Mouse (Mus musculus) bone marrow macrophage, adult 2 months (primary cell): ENCODE data around the gene Slc1a2. TPM values are rescaled to one million over a fixed set of nuclear protein-coding genes. Genes with fewer than 3 reads are reported as not detected.
A peak's percentile ranks its signal among the peaks of the same experiment; 100 is the strongest.

Experiments used
- H3K27ac ChIP-seq: 2 replicates; pipeline ENCODE4 v1.5.1; 2012; ENCODE audit warnings: low read depth, low read length; ENCODE audit not compliant: insufficient read depth
- H3K4me1 ChIP-seq: 2 replicates; pipeline ENCODE4 v1.6.1; 2012; ENCODE audit warnings: low read length; ENCODE audit not compliant: control insufficient read depth, insufficient read depth
- H3K4me3 ChIP-seq: 2 replicates; pipeline ENCODE4 v1.5.1; 2012; ENCODE audit warnings: mild to moderate bottlenecking, low read length, moderate library complexity; ENCODE audit not compliant: insufficient read depth
- CTCF ChIP-seq: IDR thresholded peaks from 2 replicates; pipeline ENCODE4 v1.5.1; 2012; ENCODE audit warnings: low read depth, mild to moderate bottlenecking, low read length, moderate library complexity
- POLR2A ChIP-seq: IDR thresholded peaks from 2 replicates; pipeline ENCODE4 v1.6.1; 2012; ENCODE audit warnings: mild to moderate bottlenecking, low read depth, low read length, borderline replicate concordance
- polyA plus RNA-seq: library from polyadenylated mRNA; stranded (reverse); fragments of >200 nt; gene quantifications from 2 replicates; pipeline ENCODE4 v1.2.4, GENCODE M21; 2012; ENCODE audit not compliant: missing spikeins, insufficient read depth, insufficient read length

The Slc1a2 gene
- 5.7 TPM in 1 of 2 replicates, not detected in the other for polyA plus RNA-seq

DNA sequence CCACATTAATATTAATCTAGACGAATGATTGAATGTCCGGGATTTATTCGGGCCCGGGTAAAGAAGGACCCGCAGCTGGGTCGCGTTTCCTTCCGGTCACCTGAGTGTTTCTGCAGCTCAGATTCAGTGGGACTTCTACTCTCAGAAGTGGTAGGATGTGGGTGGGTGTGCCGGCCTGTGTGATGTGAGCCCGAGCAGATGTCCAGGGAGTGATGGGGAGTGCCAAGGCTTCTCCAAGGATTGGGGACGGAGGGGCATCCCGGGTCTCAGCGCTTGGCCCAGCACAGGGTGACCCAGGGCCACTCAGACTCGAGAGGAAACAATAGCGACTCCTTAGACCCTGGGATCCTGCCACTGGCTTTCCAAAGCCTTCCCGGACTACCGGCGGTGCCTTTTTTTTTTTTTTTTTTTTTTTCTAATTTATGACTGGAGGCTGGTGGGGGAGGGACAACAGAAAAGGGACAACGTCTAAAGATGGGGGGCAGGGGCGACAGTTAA, at the start of gene Slc1a2:
Gene Slc1a2, plus strand, starts transcription at position 497 of the 498 bp plus-strand sequence.
- no peak for TF ChIP-seq POLR2A
- TF ChIP-seq CTCF, result no peak
- no peaks in the 10 kb centered on the region for H3K4me1 ChIP-seq
- H3K4me3 ChIP-seq, result peak within 1 kb of the TSS; percentile 60
- H3K27ac ChIP-seq, result no peak within 1 kb of the TSS

DNA sequence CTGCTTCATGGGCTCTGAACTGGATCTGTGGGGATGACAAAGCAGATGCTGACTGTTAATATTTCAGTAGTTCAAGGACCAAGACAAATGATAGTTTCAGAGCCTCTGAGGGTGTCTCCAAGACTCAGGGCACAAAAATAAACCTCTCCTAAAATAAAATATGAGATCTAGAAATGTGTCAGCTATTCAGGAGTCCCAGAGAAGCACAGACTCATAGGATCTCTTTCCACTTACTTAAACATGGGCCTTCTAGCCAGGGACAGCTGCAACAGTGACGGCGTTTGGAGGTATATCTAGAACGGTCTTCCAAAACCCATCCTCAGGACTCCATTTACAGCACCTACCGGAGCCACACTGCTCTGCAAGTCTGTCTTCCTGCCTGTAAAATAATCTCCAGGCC, 48.0 kb upstream of the Slc1a2 start:
- no peaks in the 10 kb centered on the region for H3K4me1 ChIP-seq
- TF ChIP-seq CTCF (no peak), POLR2A (no peak)
- no peak overlapping the region for H3K4me3 ChIP-seq
- H3K27ac ChIP-seq, result no peak overlapping the region

DNA sequence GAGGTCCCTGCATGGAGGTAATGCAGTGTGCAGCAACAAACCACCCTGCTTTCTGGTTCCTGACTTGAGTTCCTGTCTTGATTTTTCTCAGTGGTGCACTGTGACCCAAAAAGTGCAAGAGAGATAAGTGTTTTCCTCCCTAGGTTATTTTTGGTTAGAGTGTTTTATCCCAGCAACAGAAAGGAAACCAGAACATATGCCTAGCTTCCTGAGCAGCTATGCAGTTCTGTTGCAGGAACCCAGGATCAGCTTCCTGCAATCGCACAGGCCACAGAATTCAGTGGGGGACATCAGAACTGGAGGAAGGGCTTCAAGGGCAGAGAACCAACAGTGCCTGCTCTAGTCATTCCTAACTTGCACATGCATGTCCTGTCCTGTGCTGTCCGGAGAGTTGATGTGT, 41.8 kb upstream of the Slc1a2 start:
- TF ChIP-seq CTCF (no peak), POLR2A (no peak)
- H3K4me1 ChIP-seq, result no peaks in the 10 kb centered on the region
- no peak overlapping the region for H3K4me3 ChIP-seq
- no peak overlapping the region for H3K27ac ChIP-seq

DNA sequence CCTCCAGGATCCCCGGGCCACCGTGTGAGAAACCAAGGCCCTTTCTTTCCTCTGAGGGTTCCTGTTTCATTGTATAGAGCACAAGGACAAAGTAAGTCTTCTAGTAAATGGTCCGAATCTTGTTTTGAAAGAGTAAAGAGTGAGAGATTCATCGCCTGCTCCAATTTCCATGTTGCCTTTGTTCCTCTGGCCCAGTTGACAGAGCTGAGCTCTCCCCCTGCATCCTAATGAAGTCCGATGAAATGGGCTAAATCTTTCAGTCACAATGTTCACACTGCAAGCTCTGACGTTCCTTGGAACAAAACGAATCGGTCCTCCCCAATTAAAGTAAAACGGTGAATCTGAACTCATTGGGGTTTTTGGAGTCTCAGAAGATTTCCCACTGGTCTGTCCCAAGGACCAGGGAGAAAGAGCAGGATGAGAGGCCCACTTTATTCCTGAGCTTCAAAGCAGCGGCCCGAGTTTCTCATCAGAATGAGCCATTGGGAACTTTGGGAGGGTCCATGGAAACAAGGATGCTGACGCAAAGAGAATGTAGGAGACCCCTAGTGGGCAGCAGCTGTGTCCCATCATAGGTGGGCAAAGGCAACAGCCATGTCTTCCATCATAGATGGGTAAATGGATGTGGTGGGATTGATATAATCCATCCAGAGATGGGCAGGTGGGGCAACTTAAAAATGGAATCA, 37.6 kb upstream of the Slc1a2 start:
- TF ChIP-seq POLR2A (no peak), CTCF (no peak)
- H3K4me1 ChIP-seq, result no peaks in the 10 kb centered on the region
- H3K4me3 ChIP-seq, result no peak overlapping the region
- H3K27ac ChIP-seq, result no peak overlapping the region

DNA sequence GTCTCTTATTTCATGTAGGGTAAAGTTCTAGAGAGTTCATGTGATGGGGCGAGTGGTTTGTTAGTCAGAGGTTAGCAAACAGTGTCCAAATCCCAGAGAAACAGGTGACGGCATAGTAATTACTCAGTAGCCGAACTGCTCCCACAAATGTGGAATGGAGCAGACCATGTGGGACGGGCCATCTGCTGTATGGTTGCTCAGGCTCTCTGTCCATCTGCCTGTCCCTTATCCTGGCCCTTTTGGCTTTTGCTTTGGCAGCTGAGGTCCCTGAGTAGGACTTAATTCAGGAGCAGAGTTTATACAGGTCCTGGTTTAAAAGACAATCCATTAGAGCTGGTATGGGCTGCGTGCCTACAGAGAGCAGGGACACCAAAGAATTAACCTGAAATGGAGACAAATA, 36.3 kb upstream of the Slc1a2 start:
- H3K27ac ChIP-seq, result no peak overlapping the region
- TF ChIP-seq CTCF (no peak), POLR2A (no peak)

DNA sequence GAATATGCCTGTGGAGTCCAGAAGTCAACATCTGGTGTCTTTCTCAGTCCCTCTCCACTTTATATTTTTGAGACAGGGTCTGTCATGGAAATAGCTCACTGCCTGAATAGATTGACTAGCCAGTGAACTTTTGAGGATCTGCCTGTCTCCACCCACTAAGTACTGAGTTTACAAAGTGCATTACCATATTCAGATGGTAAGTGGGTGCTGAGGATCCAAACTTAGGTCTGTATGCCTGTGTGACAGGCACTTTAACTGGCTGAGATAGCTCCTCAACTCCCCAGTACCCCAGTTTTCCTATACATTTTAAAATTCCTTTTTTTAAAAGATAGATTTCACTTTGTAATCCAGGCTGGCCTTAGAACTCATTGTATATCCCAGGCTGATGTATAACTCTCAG, 35.5 kb upstream of the Slc1a2 start:
- H3K4me3 ChIP-seq, result no peak overlapping the region
- H3K27ac ChIP-seq, result no peak overlapping the region
- TF ChIP-seq POLR2A (no peak), CTCF (no peak)
- H3K4me1 ChIP-seq, result no peaks in the 10 kb centered on the region

More for the DNA sequence above, 36.3 kb upstream of the Slc1a2 start:
- H3K4me3 ChIP-seq, result no peak overlapping the region
- no peaks in the 10 kb centered on the region for H3K4me1 ChIP-seq

DNA sequence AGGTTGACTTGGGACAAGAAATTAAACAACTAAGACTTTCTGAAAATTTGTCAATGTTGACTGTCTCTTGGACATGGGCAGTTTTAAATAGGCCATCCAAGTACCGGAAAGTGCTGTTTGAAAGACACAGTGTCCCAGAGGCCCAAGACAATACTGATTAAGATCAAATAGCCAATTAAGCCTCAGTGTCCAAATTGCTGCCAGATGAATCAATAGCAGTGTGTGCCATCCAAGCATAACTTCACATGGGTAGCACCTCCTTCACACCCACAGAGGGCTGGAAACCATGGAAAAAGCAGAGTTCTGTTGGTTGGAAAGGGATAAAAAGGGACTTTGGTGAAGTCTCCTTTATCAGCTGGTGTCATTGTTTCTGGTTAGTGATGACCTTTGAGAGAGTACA, 33.9 kb upstream of the Slc1a2 start:
- TF ChIP-seq POLR2A, result no peak
- no peak for TF ChIP-seq CTCF
- H3K27ac ChIP-seq, result no peak overlapping the region
- no peak overlapping the region for H3K4me3 ChIP-seq
- H3K4me1 ChIP-seq, result no peaks in the 10 kb centered on the region

DNA sequence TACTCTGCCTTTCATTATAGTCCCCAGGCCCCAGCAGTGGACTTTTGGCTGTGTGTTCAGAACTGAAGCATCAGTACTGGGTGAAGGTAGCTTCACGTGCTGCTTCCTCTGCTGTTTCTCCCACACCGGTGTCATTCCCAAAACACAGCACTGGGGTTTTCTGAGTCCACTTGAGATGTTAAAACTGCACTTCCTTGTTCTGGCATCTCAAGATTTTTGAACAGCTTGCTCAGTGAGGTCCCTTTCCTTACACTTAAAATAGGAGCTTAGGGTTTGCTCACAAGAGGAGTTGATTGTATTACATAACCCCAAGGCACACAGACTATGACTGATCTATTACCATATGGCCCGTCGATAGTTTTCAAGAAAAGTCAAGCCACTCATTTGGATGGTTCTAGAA, 26.1 kb upstream of the Slc1a2 start:
- Histone ChIP-seq H3K4me3 (no peak overlapping the region), H3K27ac (no peak overlapping the region), H3K4me1 (no peaks in the 10 kb centered on the region)
- TF ChIP-seq CTCF (no peak), POLR2A (no peak)

DNA sequence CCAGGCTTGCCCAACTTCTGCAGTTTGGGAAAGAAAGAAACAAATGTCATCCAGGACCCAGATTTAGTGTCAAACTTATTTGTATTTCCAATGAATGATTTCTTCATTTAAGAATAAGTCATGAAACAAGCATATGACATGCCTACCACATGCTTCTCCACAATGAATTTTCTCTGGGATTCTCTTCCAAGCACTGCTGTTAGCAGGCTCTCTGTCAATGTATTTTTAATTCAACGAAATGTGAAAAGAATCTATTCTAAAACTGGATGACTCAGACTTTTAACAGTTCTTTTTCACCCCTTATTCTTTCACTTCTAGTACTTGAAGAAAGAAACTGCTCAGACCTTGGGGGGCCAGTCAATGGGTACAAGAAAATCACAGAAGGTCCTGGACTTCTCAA, 24.4 kb upstream of the Slc1a2 start:
- no peak overlapping the region for H3K4me3 ChIP-seq
- H3K4me1 ChIP-seq, result peaks cover 12% of the 10 kb centered on the region
- TF ChIP-seq POLR2A (no peak), CTCF (no peak)
- H3K27ac ChIP-seq, result no peak overlapping the region

DNA sequence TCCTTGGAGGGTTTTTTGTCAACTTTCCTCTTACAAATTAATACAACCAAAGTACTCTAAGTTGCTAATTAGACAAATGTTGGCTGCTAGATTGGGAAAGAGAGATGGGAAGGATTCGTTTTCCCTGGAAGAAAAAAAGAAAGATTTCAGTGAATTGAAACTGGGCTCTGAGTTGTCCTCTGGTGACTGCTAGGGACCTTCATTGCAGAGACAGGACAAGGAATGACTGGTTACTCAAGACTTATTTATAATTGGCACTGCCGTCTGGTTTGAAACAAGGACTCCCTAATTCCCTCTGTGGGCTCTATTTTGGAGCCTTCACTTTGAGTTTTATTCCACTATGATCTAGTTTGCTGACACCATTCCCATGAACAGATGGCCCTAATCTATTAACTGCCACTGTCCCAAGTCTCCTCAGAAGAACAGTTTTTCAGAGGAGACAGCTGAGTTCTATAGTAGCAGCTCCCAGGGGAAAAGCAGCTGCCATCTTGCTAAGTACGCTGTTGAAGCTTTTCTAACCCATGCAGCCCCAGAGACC, 22.9 kb upstream of the Slc1a2 start:
- TF ChIP-seq CTCF (no peak), POLR2A (no peak)
- Histone ChIP-seq H3K4me1 (peaks cover 12% of the 10 kb centered on the region), H3K4me3 (no peak overlapping the region), H3K27ac (no peak overlapping the region)

DNA sequence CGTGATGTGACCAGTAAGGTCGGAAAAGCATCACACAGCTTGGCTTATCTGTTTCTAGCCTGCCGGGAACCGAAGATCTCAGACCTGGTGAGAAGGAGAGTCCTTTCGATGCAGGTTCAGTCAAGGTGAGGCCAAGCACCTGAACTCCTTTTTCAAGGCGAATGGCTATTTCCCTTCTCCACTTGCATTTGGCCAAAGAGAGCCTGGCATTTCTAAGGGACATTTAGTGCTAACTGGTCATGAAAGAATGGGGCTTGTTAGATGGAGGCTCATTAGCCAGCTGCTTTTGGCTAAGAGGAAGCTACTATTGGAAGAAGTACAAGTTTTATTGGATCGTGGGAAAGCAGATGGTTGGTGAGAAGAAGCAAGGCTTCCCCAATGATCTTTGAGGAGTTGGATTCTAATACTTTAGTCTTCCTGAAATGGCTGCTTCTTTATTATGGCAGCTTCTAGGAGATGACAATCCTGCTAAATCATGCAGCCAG, 22.3 kb upstream of the Slc1a2 start:
- no peak overlapping the region for H3K4me3 ChIP-seq
- H3K4me1 ChIP-seq, result peaks cover 12% of the 10 kb centered on the region
- no peak for TF ChIP-seq POLR2A
- no peak for TF ChIP-seq CTCF

More for the DNA sequence above, 22.3 kb upstream of the Slc1a2 start:
- no peak overlapping the region for H3K27ac ChIP-seq
